Comparison of ENCODE assay signal across 8 mouse cellular contexts in the genomic region with DNA sequence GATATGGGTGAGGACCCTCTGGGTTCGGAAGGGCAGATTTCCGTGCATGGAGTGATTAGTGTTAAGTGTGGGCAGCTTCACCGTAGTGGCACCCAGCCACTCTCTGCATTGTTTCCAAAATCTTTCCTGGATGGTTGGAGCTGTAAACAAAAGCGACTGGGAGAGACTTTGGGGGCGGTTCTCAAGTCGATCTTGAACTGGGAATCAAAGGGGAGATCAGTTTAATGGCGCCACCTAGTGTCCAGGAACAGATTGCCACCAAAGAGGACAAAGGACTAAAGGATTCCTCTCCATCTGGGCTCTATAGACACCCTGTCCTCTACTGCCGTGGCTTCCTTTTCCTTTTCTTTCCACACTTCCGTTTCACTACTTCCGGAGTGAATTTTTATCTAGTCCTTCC. TPM values are rescaled to one million over a fixed set of nuclear protein-coding genes. Genes with fewer than 3 reads are reported as not detected.
DNase-seq lines count a peak whose midpoint lies in the region; ATAC-seq and TF ChIP-seq lines count a peak whose summit lies in the region.

No protein-coding gene starts in this region.

- peak overlapping the region; percentile 41 for H3K9ac ChIP-seq in embryonic facial prominence, embryonic 11.5 days (replicated peaks; ENCODE audit: low read length)
- 0 out of 2 replicates have a peak overlapping the region, but pooled peaks have one; percentile 20 for H3K9ac ChIP-seq in heart, adult 2 months (ENCODE audit: low read depth, low read length)
- H3K9ac ChIP-seq in limb, embryonic 12.5 days (replicated peaks), result no peak overlapping the region
- no peak overlapping the region for H3K9ac ChIP-seq in midbrain, embryonic 15.5 days

- no peaks in the 10 kb centered on the region for H3K79me2 ChIP-seq in heart, adult 2 months (replicated peaks; ENCODE audit: control insufficient read depth, insufficient read depth, low read length)

- 10% methylated on average over 10 of the region's 10 CpGs for WGBS in embryonic facial prominence, embryonic 11.5 days
- 8% methylated on average over 10 of the region's 10 CpGs for WGBS in heart, adult 2 months
- 10% methylated on average over 10 of the region's 10 CpGs for WGBS in kidney, adult 2 months
- 13% methylated on average over 10 of the region's 10 CpGs for WGBS in limb, embryonic 12.5 days
- 6% methylated on average over 10 of the region's 10 CpGs for WGBS in midbrain, embryonic 15.5 days

- no peaks in the 10 kb centered on the region for H3K4me1 ChIP-seq in embryonic facial prominence, embryonic 11.5 days (ENCODE audit: control insufficient read depth, insufficient read depth, low read length)
- peaks cover 1% of the 10 kb centered on the region; the same call in 1 of the 2 replicates for H3K4me1 ChIP-seq in heart, adult 2 months (ENCODE audit: control insufficient read depth, insufficient read depth, low read length)
- H3K4me1 ChIP-seq in kidney, adult 2 months (ENCODE audit: control insufficient read depth, insufficient read depth, low read length), result peaks cover 2% of the 10 kb centered on the region; the same call in 1 of the 2 replicates
- no peaks in the 10 kb centered on the region; the same call in 1 of the 2 replicates for H3K4me1 ChIP-seq in limb, embryonic 12.5 days (replicated peaks)
- H3K4me1 ChIP-seq in midbrain, embryonic 15.5 days, result peaks cover 4% of the 10 kb centered on the region; the same call in 1 of the 2 replicates

- peak; percentile 99 for DNase-seq in 3T3-L1 (ENCODE audit: low read depth, low spot score)
- peak; percentile 89 for DNase-seq in adrenal gland, postnatal 14 days
- peak; percentile 96 for DNase-seq in embryonic facial prominence, embryonic 11.5 days (ENCODE audit: low spot score)
- DNase-seq in heart, adult 2 months, result peak; percentile 73 to 75
- peak; percentile 84 for DNase-seq in kidney, adult 2 months
- peak; percentile 58 to 69 for DNase-seq in spleen, postnatal 36 days (ENCODE audit: low spot score in 2 of 2)

- peaks cover 6% of the 10 kb centered on the region; the same call in 1 of the 2 replicates for H3K36me3 ChIP-seq in embryonic facial prominence, embryonic 11.5 days (replicated peaks; ENCODE audit: control insufficient read depth, insufficient read depth, low read depth, low read length)
- H3K36me3 ChIP-seq in heart, adult 2 months (ENCODE audit: control insufficient read depth, insufficient read depth, low read length), result no peaks in the 10 kb centered on the region
- no peaks in the 10 kb centered on the region; the same call in 1 of the 2 replicates for H3K36me3 ChIP-seq in kidney, adult 2 months (ENCODE audit: control insufficient read depth, insufficient read depth, low read length)
- H3K36me3 ChIP-seq in limb, embryonic 12.5 days, result peaks cover 41% of the 10 kb centered on the region
- H3K36me3 ChIP-seq in midbrain, embryonic 15.5 days (replicated peaks), result peaks cover 31% of the 10 kb centered on the region

- no peaks in the 10 kb centered on the region for H3K9me3 ChIP-seq in embryonic facial prominence, embryonic 11.5 days (replicated peaks; ENCODE audit: control insufficient read depth, low read length)
- H3K9me3 ChIP-seq in limb, embryonic 12.5 days, result no peaks in the 10 kb centered on the region
- H3K9me3 ChIP-seq in midbrain, embryonic 15.5 days, result no peaks in the 10 kb centered on the region

- peak; percentile 68; the same call in 1 of the 2 replicates for ATAC-seq in embryonic facial prominence, embryonic 11.5 days (replicated peaks; ENCODE audit: insufficient number of reproducible peaks, low FRiP score, low TSS enrichment, low read depth)
- ATAC-seq in limb, embryonic 12.5 days (ENCODE audit: insufficient number of reproducible peaks, insufficient read depth, low FRiP score, low TSS enrichment, low read depth), result peak; percentile 56; the same call in 1 of the 2 replicates
- ATAC-seq in midbrain, embryonic 15.5 days (replicated peaks), result peak; percentile 62; the same call in 1 of the 2 replicates

- TF ChIP-seq EP300 in heart, adult 2 months (IDR thresholded peaks at IDR 0.05; ENCODE audit: insufficient read depth, low read depth, low read length), result 0 out of 2 replicates have a peak, but pooled peaks have one; percentile 40

- H3K27me3 ChIP-seq in embryonic facial prominence, embryonic 11.5 days (ENCODE audit: control insufficient read depth, insufficient read depth, low read length), result no peaks in the 10 kb centered on the region
- H3K27me3 ChIP-seq in heart, adult 2 months (ENCODE audit: control insufficient read depth, insufficient read depth, low read length), result no peaks in the 10 kb centered on the region
- no peaks in the 10 kb centered on the region for H3K27me3 ChIP-seq in kidney, adult 2 months (replicated peaks; ENCODE audit: control insufficient read depth, insufficient read depth, low read length)
- no peaks in the 10 kb centered on the region for H3K27me3 ChIP-seq in limb, embryonic 12.5 days
- H3K27me3 ChIP-seq in midbrain, embryonic 15.5 days (replicated peaks), result no peaks in the 10 kb centered on the region

- intact Hi-C loops in heart, adult 2 months (cut with DNase I), result loop anchor here (1.0 kb wide), 1 partner anchor 121 kb away; no protein-coding TSS in a partner anchor

- H3K4me3 ChIP-seq in embryonic facial prominence, embryonic 11.5 days (ENCODE audit: low read depth, low read length), result no peak overlapping the region
- peak overlapping the region; percentile 15; the same call in 1 of the 2 replicates for H3K4me3 ChIP-seq in heart, adult 2 months
- H3K4me3 ChIP-seq in kidney, adult 2 months (ENCODE audit: insufficient read depth, low read depth, low read length), result no peak overlapping the region
- no peak overlapping the region for H3K4me3 ChIP-seq in limb, embryonic 12.5 days (replicated peaks)
- no peak overlapping the region for H3K4me3 ChIP-seq in midbrain, embryonic 15.5 days

- peak; percentile 99 for TF ChIP-seq CTCF in heart, adult 2 months (IDR thresholded peaks at IDR 0.05)
- TF ChIP-seq CTCF in kidney, adult 2 months (conservative IDR thresholded peaks at IDR 0.05; ENCODE audit: insufficient read depth, insufficient read length, low read depth, low read length), result peak; percentile 70

- H3K4me2 ChIP-seq in embryonic facial prominence, embryonic 11.5 days (ENCODE audit: low read depth, low read length), result no peak overlapping the region
- H3K4me2 ChIP-seq in limb, embryonic 12.5 days, result peak overlapping the region; percentile 39; the same call in 1 of the 2 replicates
- peak overlapping the region; percentile 30; the same call in 1 of the 2 replicates for H3K4me2 ChIP-seq in midbrain, embryonic 15.5 days

- TF ChIP-seq POLR2A in heart, adult 2 months (IDR thresholded peaks at IDR 0.05; ENCODE audit: insufficient read depth, low read depth, low read length), result no peak
- no peak for TF ChIP-seq POLR2A in kidney, adult 2 months (IDR thresholded peaks at IDR 0.05; ENCODE audit: low read depth, low read length)

- no peak overlapping the region for H3K27ac ChIP-seq in embryonic facial prominence, embryonic 11.5 days (replicated peaks; ENCODE audit: low read depth, low read length)
- H3K27ac ChIP-seq in heart, adult 2 months, result no peak overlapping the region
- no peak overlapping the region for H3K27ac ChIP-seq in kidney, adult 2 months (ENCODE audit: insufficient read depth, low read depth, low read length)
- peak overlapping the region; percentile 59; the same call in 1 of the 2 replicates for H3K27ac ChIP-seq in limb, embryonic 12.5 days
- 0 out of 2 replicates have a peak overlapping the region, but pooled peaks have one; percentile 23 for H3K27ac ChIP-seq in midbrain, embryonic 15.5 days

RNA-seq across cellular contexts. Expression of a gene that starts 11.6 kb away (rescaled TPM):
- total RNA-seq in adrenal gland, postnatal 14 days (2021), result 98.0 and 98.6 TPM in 2 replicates
- polyA plus RNA-seq in embryonic facial prominence, embryonic 11.5 days (2014; fragmentation: Nextera tagmentation; extraction: Ambion mirVana), result 350 and 362 TPM in 2 replicates
- total RNA-seq in heart, adult 2 months (2021), result 100 to 1,000 TPM in 1 of 2 experiments, 10 to 100 TPM in 1; 91.2 to 101 TPM
- polyA plus RNA-seq in heart, adult 2 months (2012; rRNA removed), result 55.3 and 80.8 TPM in 2 replicates
- 44.3 and 56.9 TPM in 2 replicates for polyA plus RNA-seq in kidney, adult 2 months (2012; rRNA removed)
- polyA plus RNA-seq in limb, embryonic 12.5 days (2016; fragmentation: Nextera tagmentation; extraction: Ambion mirVana), result 382 and 395 TPM in 2 replicates
- 240 and 244 TPM in 2 replicates for polyA plus RNA-seq in midbrain, embryonic 15.5 days (2015; fragmentation: Nextera tagmentation; extraction: Ambion mirVana)

Comparison
In these comparisons a context has a peak if more than half of its experiments do, and no peak if none do; other contexts are left out.
1. H3K27ac ChIP-seq: peak in limb, embryonic 12.5 days (single experiment) and midbrain, embryonic 15.5 days (single experiment); none in embryonic facial prominence, embryonic 11.5 days (single experiment), heart, adult 2 months (single experiment) and kidney, adult 2 months (single experiment).
2. H3K9ac ChIP-seq: peak in embryonic facial prominence, embryonic 11.5 days (single experiment) and heart, adult 2 months (single experiment); none in limb, embryonic 12.5 days (single experiment) and midbrain, embryonic 15.5 days (single experiment).
3. Peak in every context shown above with its lines, with median percentiles within 50 percentile points of each other: DNase-seq and ATAC-seq.